Mouse (Mus musculus): ENCODE measurements around the gene Bpifa6.
"Not testable (repeated sequence)": the region's sequence is repeated elsewhere in the genome, so short reads cannot be mapped to it uniquely, and the experiment has no call there.

Bpifa6 gene

GRCm38 (mm10) chr2:153974582-153974981 is at the start of gene Bpifa6:
Gene Bpifa6 (plus strand): TSS chr2:153974945.
- DNase-seq (ENCODE audit: low read depth), result no peak

- peak; percentile 45 for DNase-seq (ENCODE audit: low read depth)
Measured at GRCm38 (mm10) chr2:153929871-153930413, 44.8 kb upstream of the Bpifa6 start.

- no peak for DNase-seq (ENCODE audit: low read depth)
Measured at GRCm38 (mm10) chr2:153931125-153931524, 43.6 kb upstream of the Bpifa6 start.

- DNase-seq (ENCODE audit: low read depth), result no peak
Measured at GRCm38 (mm10) chr2:153933311-153933710, 41.4 kb upstream of the Bpifa6 start.

GRCm38 (mm10) chr2:153935348-153935747 is 39.4 kb upstream of the Bpifa6 start:
- DNase-seq (ENCODE audit: low read depth), result no peak

- peak; percentile 46 for DNase-seq (ENCODE audit: low read depth)
Measured at GRCm38 (mm10) chr2:153937843-153938242, 36.9 kb upstream of the Bpifa6 start, which contains the start of gene Bpifb4. Gene Bpifb4 (plus strand): TSS chr2:153938212.

GRCm38 (mm10) chr2:153943537-153943936 is 31.2 kb upstream of the Bpifa6 start:
- DNase-seq (ENCODE audit: low read depth), result peak; percentile 49

- no peak for DNase-seq (ENCODE audit: low read depth)
Measured at GRCm38 (mm10) chr2:153944567-153944966, 30.2 kb upstream of the Bpifa6 start.

GRCm38 (mm10) chr2:153952897-153953296 is 21.8 kb upstream of the Bpifa6 start:
- peak; percentile 63 for DNase-seq (ENCODE audit: low read depth)

GRCm38 (mm10) chr2:153953836-153954235 is 20.9 kb upstream of the Bpifa6 start:
- peak; percentile 58 for DNase-seq (ENCODE audit: low read depth)

- no peak for DNase-seq (ENCODE audit: low read depth)
Measured at GRCm38 (mm10) chr2:153962821-153963331, 11.9 kb upstream of the Bpifa6 start.

- no peak for DNase-seq (ENCODE audit: low read depth)
Measured at GRCm38 (mm10) chr2:153963334-153963733, 11.4 kb upstream of the Bpifa6 start.

- DNase-seq (ENCODE audit: low read depth), result no peak
Measured at GRCm38 (mm10) chr2:153970221-153970620, 4.5 kb upstream of the Bpifa6 start.

GRCm38 (mm10) chr2:153995770-153996169 is 21.0 kb downstream of the Bpifa6 start:
- DNase-seq (ENCODE audit: low read depth), result peak; percentile 42

GRCm38 (mm10) chr2:154000501-154000900 is 25.8 kb downstream of the Bpifa6 start:
- no peak for DNase-seq (ENCODE audit: low read depth)

- no peak for DNase-seq (ENCODE audit: low read depth)
Measured at GRCm38 (mm10) chr2:154001056-154001455, 26.3 kb downstream of the Bpifa6 start.

GRCm38 (mm10) chr2:154004456-154004855 is 29.7 kb downstream of the Bpifa6 start:
- DNase-seq (ENCODE audit: low read depth), result no peak

- DNase-seq (ENCODE audit: low read depth), result no peak
Measured at GRCm38 (mm10) chr2:154005094-154005493, 30.3 kb downstream of the Bpifa6 start.

GRCm38 (mm10) chr2:154005734-154006133 is 31.0 kb downstream of the Bpifa6 start:
- DNase-seq (ENCODE audit: low read depth), result no peak

GRCm38 (mm10) chr2:154006331-154006730 is 31.6 kb downstream of the Bpifa6 start:
- DNase-seq (ENCODE audit: low read depth), result peak; percentile 3

GRCm38 (mm10) chr2:154007381-154007780 is 32.6 kb downstream of the Bpifa6 start:
- DNase-seq (ENCODE audit: low read depth), result no peak

GRCm38 (mm10) chr2:154007965-154008364 is 33.2 kb downstream of the Bpifa6 start, which contains the start of gene Bpifa2:
Gene Bpifa2 (plus strand): TSS chr2:154008265.
- no peak for DNase-seq (ENCODE audit: low read depth)

GRCm38 (mm10) chr2:154017990-154018389 is 43.2 kb downstream of the Bpifa6 start:
- no peak for DNase-seq (ENCODE audit: low read depth)

GRCm38 (mm10) chr2:154024676-154025075 is 49.9 kb downstream of the Bpifa6 start:
- not testable (repeated sequence) for DNase-seq (ENCODE audit: low read depth)

All from 416B (cell line).